Mouse (Mus musculus) heart, postnatal 0 days (tissue): ENCODE measurements around the gene Drap1.

Experiments used
- CTCF ChIP-seq: IDR thresholded peaks from 2 replicates; pipeline ENCODE4 v1.5.1; 2016; ENCODE audit warnings: antibody characterized with exemption, control low read depth, low read depth
- EP300 ChIP-seq: IDR thresholded peaks from 2 replicates; pipeline ENCODE4 v1.6.1; 2016; ENCODE audit warnings: antibody characterized with exemption, low read depth

DNA sequence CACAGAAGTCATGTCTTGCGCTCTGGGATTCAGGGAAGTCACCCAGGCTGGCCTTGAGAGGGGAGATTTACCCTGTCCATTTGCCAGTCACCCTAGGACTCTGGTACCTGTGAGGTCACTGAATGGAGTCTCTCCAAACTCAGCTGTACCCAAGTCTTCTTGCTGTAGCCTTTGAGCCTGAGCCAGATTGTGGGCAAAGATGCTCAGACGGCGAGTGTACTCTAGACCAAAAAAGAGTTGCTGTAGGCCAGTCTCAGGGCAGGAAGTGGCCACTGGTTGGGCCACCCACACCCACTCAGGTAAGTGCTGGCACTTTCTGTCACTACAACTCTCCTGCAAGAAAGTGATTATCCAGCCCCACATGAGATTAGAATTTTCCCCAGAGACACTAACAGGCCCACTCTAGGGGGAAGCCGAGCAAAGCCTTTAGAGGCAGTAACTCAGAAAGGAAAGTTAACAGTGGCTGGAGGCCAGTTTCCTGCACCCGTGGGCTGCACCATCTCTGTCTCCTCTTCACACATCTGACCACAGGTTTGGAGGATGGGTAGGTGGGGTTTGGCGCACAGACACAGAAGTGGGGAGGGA is 42.2 kb upstream of the Drap1 start:
- no peak for TF ChIP-seq CTCF
- TF ChIP-seq EP300 = no peak
